Mouse (Mus musculus) layer of hippocampus, adult 18-20 months (tissue): ENCODE data around the gene Tnik. TPM values are rescaled to one million over a fixed set of nuclear protein-coding genes. Genes with fewer than 3 reads are reported as not detected.

Experiments
- DNase-seq, 2 experiments: peaks; one replicate each; pipeline ENCODE4 v3.0.0; 2022; ENCODE audit warnings: low spot score in 2 of 2
- total RNA-seq, 2 experiments: library from RNA; stranded (reverse); gene quantifications; 2 replicates each; pipeline ENCODE4 v1.2.3; 2021

The Tnik gene
- total RNA-seq, 2 experiments from 2014 or later: 169 to 172 TPM

GRCm38 (mm10) chr3:28263948-28264840 is 1.2 kb downstream of the Tnik start:
- peak; percentile 29 to 55 for DNase-seq

- DNase-seq: no peak
These were observed 1.8 kb downstream of the Tnik start for GRCm38 (mm10) chr3:28264841-28265150.

GRCm38 (mm10) chr3:28265183-28265582 is 2.2 kb downstream of the Tnik start:
- DNase-seq: peak in 1 of 2 experiments; percentile 49

- peak in 1 of 2 experiments; percentile 34 for DNase-seq
These were observed 2.6 kb downstream of the Tnik start for GRCm38 (mm10) chr3:28265656-28266055.

GRCm38 (mm10) chr3:28267211-28267610 is 4.2 kb downstream of the Tnik start:
- no peak for DNase-seq

GRCm38 (mm10) chr3:28269716-28270115 is 6.7 kb downstream of the Tnik start:
- no peak for DNase-seq

- DNase-seq: no peak
These were observed 8.9 kb downstream of the Tnik start for GRCm38 (mm10) chr3:28271884-28272283.

GRCm38 (mm10) chr3:28274763-28275162 is 11.7 kb downstream of the Tnik start:
- no peak for DNase-seq

GRCm38 (mm10) chr3:28289693-28290092 is 26.7 kb downstream of the Tnik start:
- DNase-seq: no peak

GRCm38 (mm10) chr3:28301378-28301777 is 38.4 kb downstream of the Tnik start:
- no peak for DNase-seq

GRCm38 (mm10) chr3:28303915-28304314 is 40.9 kb downstream of the Tnik start:
- DNase-seq: no peak

GRCm38 (mm10) chr3:28306852-28307251 is 43.8 kb downstream of the Tnik start:
- DNase-seq: no peak

- no peak for DNase-seq
These were observed 51.4 kb downstream of the Tnik start for GRCm38 (mm10) chr3:28314438-28314837.

- DNase-seq: no peak
These were observed 54.3 kb downstream of the Tnik start for GRCm38 (mm10) chr3:28317339-28317738.

GRCm38 (mm10) chr3:28321635-28322034 is 58.6 kb downstream of the Tnik start:
- DNase-seq: no peak

- no peak for DNase-seq
These were observed 62.7 kb downstream of the Tnik start for GRCm38 (mm10) chr3:28325613-28326233.

GRCm38 (mm10) chr3:28332316-28332715 is 69.3 kb downstream of the Tnik start:
- DNase-seq: no peak

GRCm38 (mm10) chr3:28333869-28334268 is 70.9 kb downstream of the Tnik start:
- DNase-seq: no peak

- DNase-seq: peak in 1 of 2 experiments; percentile 49
These were observed 71.5 kb downstream of the Tnik start for GRCm38 (mm10) chr3:28334547-28334946.

GRCm38 (mm10) chr3:28340071-28340470 is 77.1 kb downstream of the Tnik start:
- DNase-seq: peak; percentile 54 to 81

- DNase-seq: no peak
These were observed 80.2 kb downstream of the Tnik start for GRCm38 (mm10) chr3:28343204-28343603.

GRCm38 (mm10) chr3:28343661-28344060 is 80.6 kb downstream of the Tnik start:
- no peak for DNase-seq

GRCm38 (mm10) chr3:28345446-28345845 is 82.4 kb downstream of the Tnik start:
- no peak for DNase-seq
